Mouse (Mus musculus) monocyte, adult 5-6 weeks (primary cell): ENCODE measurements around the gene Lrr1. TPM values are rescaled to one million over a fixed set of nuclear protein-coding genes. Genes with fewer than 3 reads are reported as not detected.

ENCODE experiments used
- ATAC-seq: fragments of 153-309, 156-312 bp; replicated peaks from 2 replicates; pipeline ENCODE4 v1.8.0; 2017; ENCODE audit warnings: mild to moderate bottlenecking; ENCODE audit not compliant: low TSS enrichment, insufficient number of reproducible peaks, severe bottlenecking, poor library complexity, low FRiP score
- total RNA-seq: library from RNA; stranded (forward); fragments of 200-1000, 200-491, 200-594 nt; gene quantifications from 3 replicates; pipeline ENCODE4 v1.2.3, GENCODE M21; 2017

Gene Lrr1
- total RNA-seq, 1 experiment from 2014 or later = not detected

- ATAC-seq = no peak
These were observed 21.9 kb downstream of the Lrr1 start for GRCm38 (mm10) chr12:69190522-69190921.

GRCm38 (mm10) chr12:69191396-69191795 is 22.8 kb downstream of the Lrr1 start:
- ATAC-seq = no peak

GRCm38 (mm10) chr12:69192637-69193036 is 24.0 kb downstream of the Lrr1 start:
- ATAC-seq = no peak

GRCm38 (mm10) chr12:69196444-69197377 is 28.1 kb downstream of the Lrr1 start, which contains the start of gene Gm49383:
Gene Gm49383, minus strand, starts transcription at chr12:69197104.
- peak; percentile 62 for ATAC-seq

- ATAC-seq = 0 out of 2 replicates have a peak, but pooled peaks have one; percentile 32
These were observed 29.0 kb downstream of the Lrr1 start for GRCm38 (mm10) chr12:69197378-69198163.

GRCm38 (mm10) chr12:69198164-69198535 is 29.5 kb downstream of the Lrr1 start, which contains the start of gene Dnaaf2:
Gene Dnaaf2, minus strand, starts transcription at chr12:69198429.
- peak; percentile 48; the same call in 1 of the 2 replicates for ATAC-seq

- ATAC-seq = no peak
These were observed 30.4 kb downstream of the Lrr1 start for GRCm38 (mm10) chr12:69198985-69199384.

GRCm38 (mm10) chr12:69204052-69204833 is 35.6 kb downstream of the Lrr1 start, which contains the start of gene Gm49384:
Gene Gm49384, minus strand, starts transcription at chr12:69204267.
- ATAC-seq = no peak

- ATAC-seq = no peak
These were observed 38.8 kb downstream of the Lrr1 start for GRCm38 (mm10) chr12:69207396-69207795.

- no peak for ATAC-seq
These were observed 39.3 kb downstream of the Lrr1 start for GRCm38 (mm10) chr12:69207926-69208325.

- no peak for ATAC-seq
These were observed 39.9 kb downstream of the Lrr1 start for GRCm38 (mm10) chr12:69208520-69208919.

- ATAC-seq = no peak
These were observed 41.7 kb downstream of the Lrr1 start for GRCm38 (mm10) chr12:69210056-69210979.

GRCm38 (mm10) chr12:69211057-69211456 is 42.4 kb downstream of the Lrr1 start:
- ATAC-seq = no peak

GRCm38 (mm10) chr12:69213186-69213777 is 44.7 kb downstream of the Lrr1 start:
- ATAC-seq = no peak

- ATAC-seq = no peak
These were observed 45.8 kb downstream of the Lrr1 start for GRCm38 (mm10) chr12:69214393-69214792.

GRCm38 (mm10) chr12:69215000-69215785 is 46.6 kb downstream of the Lrr1 start:
- ATAC-seq = no peak

- no peak for ATAC-seq
These were observed 48.0 kb downstream of the Lrr1 start for GRCm38 (mm10) chr12:69216587-69216986.
